Mouse (Mus musculus): ENCODE measurements at regions not wholly inside any gene's neighbourhood (a gene's known extent, or its start where the extent isn't known, plus 50 kb on each side); places are given as distances from the start of the nearest gene placed in this dataset.

GRCm38 (mm10) chr12:6189232-6189631 lies 813.8 kb upstream of the Klhl29 start:
- TF ChIP-seq POLR2A (IDR thresholded peaks at IDR 0.05; ENCODE audit: low read depth, low read length) (no peak), CTCF (conservative IDR thresholded peaks at IDR 0.05; ENCODE audit: insufficient read depth, insufficient read length, low read depth, low read length) (no peak)
